Mouse (Mus musculus) forebrain, embryonic 15.5 days (tissue): ENCODE data around the gene Thoc3. TPM values are rescaled to one million over a fixed set of nuclear protein-coding genes. Genes with fewer than 3 reads are reported as not detected.

Experiments used
- ATAC-seq: fragments of 200-750 bp; cut with Nextera tagmentation; replicated peaks from 2 replicates; pipeline ENCODE4 v1.8.0; 2017; ENCODE audit warnings: mild to moderate bottlenecking, moderate TSS enrichment, moderate library complexity
- H3K27ac ChIP-seq: fragments of 300-500 bp; sonication (generic); replicated peaks from 2 replicates; pipeline ENCODE4 v1.5.1; 2015; ENCODE audit warnings: mild to moderate bottlenecking, inconsistent platforms
- H3K27me3 ChIP-seq: fragments of 300-500 bp; sonication (generic); 2 replicates; pipeline ENCODE4 v1.6.1; 2015; ENCODE audit warnings: inconsistent platforms
- H3K36me3 ChIP-seq: fragments of 300-500 bp; sonication (generic); 2 replicates; pipeline ENCODE4 v1.6.1; 2015; ENCODE audit warnings: mild to moderate bottlenecking, inconsistent platforms
- H3K4me1 ChIP-seq: fragments of 300-500 bp; sonication (generic); 2 replicates; pipeline ENCODE4 v1.6.1; 2015; ENCODE audit warnings: inconsistent platforms
- H3K4me2 ChIP-seq: fragments of 300-500 bp; sonication (generic); replicated peaks from 2 replicates; pipeline ENCODE4 v1.6.1; 2015; ENCODE audit warnings: mild to moderate bottlenecking, inconsistent platforms
- H3K4me3 ChIP-seq: fragments of 300-500 bp; sonication (generic); 2 replicates; pipeline ENCODE4 v1.5.1; 2015; ENCODE audit warnings: mild to moderate bottlenecking, inconsistent platforms
- H3K9ac ChIP-seq: fragments of 300-500 bp; sonication (generic); replicated peaks from 2 replicates; pipeline ENCODE4 v1.6.1; 2015; ENCODE audit warnings: mild to moderate bottlenecking, inconsistent platforms
- H3K9me3 ChIP-seq: fragments of 300-500 bp; sonication (generic); 2 replicates; pipeline ENCODE4 v1.6.1; 2016; ENCODE audit warnings: inconsistent platforms
- WGBS: fragments of 180-500 bp; shearing (Covaris S2); methylation state at CpG from one replicate; pipeline ENCODE4 v1.1.7; 2015; ENCODE audit warnings: mixed read lengths; 5-methylcytosine and 5-hydroxymethylcytosine counted together
- polyA plus RNA-seq: library from polyadenylated mRNA; unstranded; fragments of >200 nt; fragmentation: Nextera tagmentation; extraction: Ambion mirVana; gene quantifications from 2 replicates; pipeline ENCODE4 v1.2.1, GENCODE M21; 2015

Gene Thoc3
- polyA plus RNA-seq, 1 experiment from 2014 or later: 93.8 TPM

DNA sequence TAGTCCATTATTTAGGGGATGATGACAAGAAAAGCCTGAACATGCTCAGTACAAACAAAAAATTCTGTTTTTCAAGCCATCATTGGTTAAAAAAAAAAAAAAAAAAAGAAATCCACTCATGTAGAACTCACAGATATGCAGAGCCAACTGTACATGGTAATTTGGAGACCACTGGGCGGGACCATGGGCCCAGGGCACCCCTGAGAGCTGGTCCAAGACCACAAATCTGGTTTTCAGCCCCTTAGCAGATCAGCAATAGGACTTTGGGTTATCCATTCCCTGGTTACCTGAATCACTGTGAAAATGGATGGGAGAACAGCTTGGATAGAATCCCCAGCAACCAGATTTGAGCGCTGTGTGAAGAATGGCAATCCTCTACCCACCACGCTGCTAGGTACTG is 57.0 kb downstream of the Thoc3 start:
- H3K4me3 ChIP-seq: no peak overlapping the region
- no peak for ATAC-seq
- H3K9me3 ChIP-seq: no peaks in the 10 kb centered on the region
- H3K27me3 ChIP-seq: no peaks in the 10 kb centered on the region
- H3K36me3 ChIP-seq: no peaks in the 10 kb centered on the region
- H3K9ac ChIP-seq: no peak overlapping the region
- H3K4me1 ChIP-seq: peaks cover 15% of the 10 kb centered on the region
- H3K4me2 ChIP-seq: no peak overlapping the region
- WGBS: 69% methylated on average over 3 of the region's 3 CpGs
- peak overlapping the region; percentile 64 for H3K27ac ChIP-seq

Other genes with a start within 250 kb of the Thoc3 start
- gene Cplx2, start 97.5 kb downstream of the Thoc3 start, polyA plus RNA-seq: 26.8 and 30.2 TPM in 2 replicates
- 24.1 and 25.7 TPM in 2 replicates for gene Simc1, start 34.9 kb upstream of the Thoc3 start, polyA plus RNA-seq
- gene 4833439L19Rik, start 96.6 kb upstream of the Thoc3 start, polyA plus RNA-seq: 287 and 293 TPM in 2 replicates
- gene Arl10, start 106.2 kb upstream of the Thoc3 start, polyA plus RNA-seq: 81.8 and 87.6 TPM in 2 replicates
- gene Nop16, start 121.2 kb upstream of the Thoc3 start, polyA plus RNA-seq: 57.8 and 61.8 TPM in 2 replicates
- gene Higd2a, start 121.4 kb upstream of the Thoc3 start, polyA plus RNA-seq: 211 and 216 TPM in 2 replicates
- gene Cltb, start 142.5 kb upstream of the Thoc3 start, polyA plus RNA-seq: 119 and 125 TPM in 2 replicates
- 63.9 and 64.9 TPM in 2 replicates for gene Faf2, start 152.9 kb upstream of the Thoc3 start, polyA plus RNA-seq
- 94.0 and 120 TPM in 2 replicates for gene Rnf44, start 225.1 kb upstream of the Thoc3 start, polyA plus RNA-seq
- gene Cdhr2, start 232.6 kb upstream of the Thoc3 start, polyA plus RNA-seq: 0.05 and 0.29 TPM in 2 replicates